Mouse (Mus musculus): Measurements from ENCODE around the gene Supt5.

GRCm38 (mm10) chr7:28359854-28360253, 21.3 kb upstream of the Supt5 start:
- TF ChIP-seq POLR2A (IDR thresholded peaks at IDR 0.05; ENCODE audit: low read depth, low read length): no peak
- no peak for TF ChIP-seq CTCF (conservative IDR thresholded peaks at IDR 0.05; ENCODE audit: insufficient read depth, insufficient read length, low read depth, low read length)

All from kidney, adult 2 months (tissue).